Mouse (Mus musculus) ovary, postnatal 10 days (tissue): ENCODE results near the gene Hnrnpll.
"Not testable (repeated sequence)": the region's sequence is repeated elsewhere in the genome, so short reads cannot be mapped to it uniquely, and the experiment has no call there.

Source experiments
- DNase-seq: peaks from one replicate; pipeline ENCODE4 v3.0.0; 2022; ENCODE audit warnings: low spot score

Gene Hnrnpll

GRCm38 (mm10) chr17:80059731-80060130 lies 2.4 kb downstream of the Hnrnpll start:
- DNase-seq, result no peak

GRCm38 (mm10) chr17:80058501-80058900 lies 3.6 kb downstream of the Hnrnpll start:
- no peak for DNase-seq

- DNase-seq, result no peak
These were observed 8.0 kb downstream of the Hnrnpll start for GRCm38 (mm10) chr17:80053931-80054734.

GRCm38 (mm10) chr17:80051682-80052081 lies 10.5 kb downstream of the Hnrnpll start:
- no peak for DNase-seq

- not testable (repeated sequence) for DNase-seq
These were observed 12.8 kb downstream of the Hnrnpll start for GRCm38 (mm10) chr17:80049300-80049699.

GRCm38 (mm10) chr17:80048230-80048629 lies 13.9 kb downstream of the Hnrnpll start:
- no peak for DNase-seq

GRCm38 (mm10) chr17:80041739-80042138 lies 20.4 kb downstream of the Hnrnpll start:
- no peak for DNase-seq

- no peak for DNase-seq
These were observed 33.5 kb downstream of the Hnrnpll start for GRCm38 (mm10) chr17:80028675-80029074.

GRCm38 (mm10) chr17:80026189-80026936 lies 35.8 kb downstream of the Hnrnpll start:
- DNase-seq, result no peak

GRCm38 (mm10) chr17:80022090-80022489 lies 40.0 kb downstream of the Hnrnpll start:
- no peak for DNase-seq

- no peak for DNase-seq
These were observed 41.6 kb downstream of the Hnrnpll start for GRCm38 (mm10) chr17:80020495-80020894.

GRCm38 (mm10) chr17:80018976-80019541 lies 43.1 kb downstream of the Hnrnpll start:
- no peak for DNase-seq

- DNase-seq, result no peak
These were observed 43.7 kb downstream of the Hnrnpll start for GRCm38 (mm10) chr17:80018239-80018975.

GRCm38 (mm10) chr17:80017389-80017788 lies 44.7 kb downstream of the Hnrnpll start:
- no peak for DNase-seq

GRCm38 (mm10) chr17:80016400-80016799 lies 45.7 kb downstream of the Hnrnpll start:
- DNase-seq, result not testable (repeated sequence)

GRCm38 (mm10) chr17:80014361-80014809 lies 47.7 kb downstream of the Hnrnpll start:
- no peak for DNase-seq

- no peak for DNase-seq
These were observed 52.2 kb downstream of the Hnrnpll start for GRCm38 (mm10) chr17:80009926-80010325.

- no peak for DNase-seq
These were observed 53.3 kb downstream of the Hnrnpll start for GRCm38 (mm10) chr17:80008847-80009246.

GRCm38 (mm10) chr17:80004345-80005239 lies 57.5 kb downstream of the Hnrnpll start:
- peak; percentile 31 for DNase-seq

- DNase-seq, result not testable (repeated sequence)
These were observed 58.3 kb downstream of the Hnrnpll start for GRCm38 (mm10) chr17:80003851-80004250.

- DNase-seq, result no peak
These were observed 59.7 kb downstream of the Hnrnpll start for GRCm38 (mm10) chr17:80002385-80002852.
